Mouse (Mus musculus) right cerebral cortex, postnatal 10 days (tissue): Measurements from ENCODE around the gene Pcx.

Experiments used
- DNase-seq, 2 experiments: peaks; one replicate each; pipeline ENCODE4 v3.0.0; 2021; ENCODE audit warnings: low spot score in 2 of 2

Gene Pcx

DNA sequence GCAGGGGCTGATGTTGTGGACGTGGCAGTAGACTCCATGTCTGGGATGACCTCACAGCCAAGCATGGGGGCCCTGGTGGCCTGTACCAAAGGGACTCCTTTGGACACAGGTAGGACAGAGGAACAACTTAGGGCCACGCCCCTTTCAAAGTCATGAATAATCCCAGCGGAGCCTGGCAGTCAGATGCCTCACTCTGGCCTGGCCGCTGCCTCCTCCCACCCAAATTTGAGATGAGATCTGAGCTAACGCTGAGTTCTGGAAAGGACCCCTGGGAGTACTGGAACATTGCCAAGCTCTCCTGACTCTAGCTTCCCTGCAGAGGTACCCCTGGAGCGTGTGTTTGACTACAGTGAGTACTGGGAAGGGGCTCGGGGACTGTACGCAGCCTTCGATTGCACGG is 109.2 kb downstream of the Pcx start:
- peak in 1 of 2 experiments; percentile 23 for DNase-seq

- DNase-seq: peak in 1 of 2 experiments; percentile 26
Observed at GRCm38 (mm10) chr19:4620721-4621120, 110.4 kb downstream of the Pcx start.

DNA sequence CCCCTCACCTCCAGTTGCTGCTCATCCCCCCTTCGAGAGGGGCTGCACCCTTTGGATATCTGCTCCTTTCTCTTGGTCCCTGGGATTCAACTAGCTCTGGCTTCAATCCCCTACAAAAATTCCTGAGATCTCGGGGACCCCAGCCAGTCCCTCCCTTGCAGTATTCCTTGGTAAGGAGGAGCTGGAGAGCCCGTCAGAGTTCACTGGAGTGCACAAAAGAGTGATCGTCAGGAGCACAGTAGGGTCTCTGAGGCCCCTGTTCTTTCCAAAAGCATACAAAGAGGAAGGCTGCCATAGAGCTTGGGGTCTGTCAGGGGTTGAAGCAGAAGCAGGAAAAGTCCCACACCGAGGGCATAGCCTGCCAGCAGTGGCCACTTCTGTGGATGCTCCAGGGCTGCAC is 112.5 kb downstream of the Pcx start:
- peak in 1 of 2 experiments; percentile 17 for DNase-seq

GRCm38 (mm10) chr19:4623419-4623818 is 113.1 kb downstream of the Pcx start:
- peak in 1 of 2 experiments; percentile 20 for DNase-seq

GRCm38 (mm10) chr19:4624006-4624405 is 113.7 kb downstream of the Pcx start:
- DNase-seq: peak in 1 of 2 experiments; percentile 25

DNA sequence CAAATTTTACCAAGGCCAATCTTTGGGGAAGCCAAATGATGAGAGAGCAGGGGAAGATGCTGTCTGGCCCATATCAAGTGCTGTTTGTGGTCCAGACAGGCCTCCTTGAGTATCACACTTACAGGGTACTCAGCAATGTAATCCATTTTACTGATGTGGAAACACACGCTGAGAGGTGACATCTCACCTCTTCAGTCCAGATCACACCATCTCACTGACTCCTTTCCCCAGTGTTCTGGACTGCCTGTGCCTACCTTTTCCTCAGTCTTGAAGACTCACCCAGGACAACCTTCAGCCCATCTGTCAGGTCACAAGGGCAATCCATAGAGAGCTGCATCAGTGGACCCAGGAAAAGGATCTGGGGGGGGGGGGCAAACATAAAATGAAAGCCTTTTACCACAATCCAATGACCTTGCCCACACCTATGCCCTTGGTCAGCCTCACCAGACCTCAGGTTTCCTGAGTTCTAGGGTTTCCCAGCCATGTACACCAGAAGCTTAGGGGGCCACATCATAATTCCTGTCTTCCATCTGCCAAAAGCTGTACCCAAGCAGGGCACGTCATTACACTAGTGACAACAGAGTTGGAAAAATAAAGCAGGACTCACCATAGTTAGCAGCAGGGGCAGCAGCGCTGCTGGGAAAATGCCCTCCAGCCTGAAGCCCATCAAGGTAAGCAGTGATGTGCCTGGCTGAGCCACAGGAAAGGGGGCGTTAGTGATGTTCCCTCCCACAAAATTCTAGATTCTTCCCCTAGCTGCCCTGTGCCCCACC is 114.3 kb downstream of the Pcx start:
- DNase-seq: peak in 1 of 2 experiments; percentile 18

GRCm38 (mm10) chr19:4625179-4625828 is 115.0 kb downstream of the Pcx start, which contains the start of gene Rce1:
Rce1 (minus strand) TSS chr19:4625641.
- peak; percentile 93 to 94 for DNase-seq

DNA sequence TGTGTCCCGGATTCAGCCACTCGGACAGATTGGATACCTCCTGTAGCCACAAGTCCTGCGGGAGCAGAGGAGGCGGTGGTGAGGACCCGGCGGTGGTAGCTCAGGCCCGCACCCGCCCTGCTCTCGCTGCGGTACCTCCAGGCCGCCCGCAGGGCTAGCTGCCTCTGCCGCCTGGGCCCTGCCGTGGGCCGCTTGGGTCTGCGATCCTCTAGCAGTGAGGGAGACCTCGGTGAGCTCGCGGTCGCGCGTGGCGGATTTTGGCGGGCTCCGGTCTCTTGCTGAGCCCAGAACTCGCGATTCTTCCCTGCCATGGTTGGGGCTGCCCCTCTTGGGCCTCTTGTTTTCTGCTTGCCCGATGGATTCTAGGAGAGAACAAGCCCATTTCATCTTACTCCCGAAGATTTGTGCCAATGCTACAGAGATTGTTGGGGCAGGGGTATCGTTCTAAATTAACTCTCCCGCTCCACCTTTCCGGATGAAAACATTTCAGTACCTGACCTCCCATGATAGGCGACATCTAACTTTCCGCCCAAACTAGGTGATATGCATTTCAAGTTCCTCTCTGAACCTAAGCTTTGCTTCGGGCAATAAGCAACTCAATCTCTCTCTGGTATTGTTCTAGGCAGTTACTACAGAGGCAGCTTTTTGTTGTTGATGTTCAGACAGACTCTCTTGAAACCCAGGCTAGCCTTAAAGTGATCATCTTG is 115.7 kb downstream of the Pcx start:
- no peak for DNase-seq

- peak; percentile 82 to 88 for DNase-seq
Observed at GRCm38 (mm10) chr19:4628819-4629218, 118.5 kb downstream of the Pcx start.

- no peak for DNase-seq
Observed at GRCm38 (mm10) chr19:4635986-4636385, 125.7 kb downstream of the Pcx start.

GRCm38 (mm10) chr19:4644271-4644670 is 134.0 kb downstream of the Pcx start:
- DNase-seq: peak; percentile 81 to 82

DNA sequence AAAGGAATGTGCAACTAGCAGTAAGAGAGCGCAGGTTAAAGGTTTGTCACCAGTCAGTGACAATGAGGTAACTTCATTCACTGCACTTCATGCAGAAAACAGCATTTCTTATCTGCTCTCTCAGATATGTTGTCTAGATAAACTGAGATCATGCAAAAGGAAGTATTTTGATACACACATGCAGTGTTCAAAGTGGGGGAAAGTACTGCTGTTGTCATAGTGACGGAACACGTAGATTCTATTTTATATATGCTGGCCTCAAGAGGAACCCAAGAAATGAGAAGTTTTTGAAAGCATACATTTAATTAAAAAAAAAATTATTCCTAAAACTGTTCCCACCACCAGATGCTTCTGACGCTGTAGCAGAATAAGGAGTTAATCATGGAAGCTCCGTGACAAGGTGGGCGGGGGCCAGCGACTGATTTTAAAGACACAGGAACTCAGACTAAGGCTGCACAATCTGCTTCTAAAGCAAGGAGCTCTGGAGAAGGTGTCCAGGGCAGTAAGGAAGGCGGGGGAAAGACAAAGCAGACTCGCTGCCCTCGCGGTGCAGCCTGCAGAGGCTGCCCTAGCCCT is 136.7 kb downstream of the Pcx start:
- peak; percentile 87 to 93 for DNase-seq

DNA sequence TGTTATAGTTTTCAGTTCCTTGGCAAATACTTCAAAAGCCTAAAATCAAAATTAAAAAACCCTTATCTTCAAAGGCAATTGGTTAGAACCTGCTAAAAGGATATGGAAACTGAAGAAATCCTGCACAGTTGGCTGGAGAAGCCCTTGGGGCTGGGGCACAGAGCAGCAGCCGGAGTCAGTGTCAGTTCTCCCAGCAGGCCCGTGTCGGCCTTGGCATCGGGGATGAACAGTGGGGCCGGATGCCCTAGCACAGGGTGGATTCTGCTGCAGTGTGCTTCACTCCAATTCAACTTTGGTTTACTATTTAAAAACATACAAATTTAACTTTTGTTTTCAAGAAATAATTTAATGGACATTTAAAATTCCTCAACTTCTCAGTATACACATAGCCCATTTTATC is 147.9 kb downstream of the Pcx start:
- no peak for DNase-seq

DNA sequence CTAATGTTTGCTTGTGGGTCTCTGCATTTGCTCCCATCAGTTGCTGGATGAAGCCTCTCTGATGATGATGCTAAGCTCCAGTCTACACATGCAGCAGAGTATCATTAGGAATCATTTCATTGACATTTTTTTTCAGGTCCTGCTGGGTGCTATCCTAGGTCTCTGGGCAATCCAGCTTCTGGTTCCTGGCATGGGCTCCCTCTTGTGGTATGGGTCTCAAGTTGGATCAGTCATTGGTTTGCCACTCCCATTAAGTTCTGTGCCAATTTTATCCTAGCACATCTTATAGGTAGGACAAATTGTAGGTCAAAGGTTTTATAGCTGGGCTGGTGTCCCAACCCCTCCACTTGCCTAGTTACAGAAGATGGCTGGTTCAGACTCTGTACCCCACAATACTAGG is 156.5 kb downstream of the Pcx start:
- DNase-seq: no peak

GRCm38 (mm10) chr19:4670776-4671175 is 160.5 kb downstream of the Pcx start:
- DNase-seq: no peak
